Mouse (Mus musculus) megakaryocyte progenitor cell, adult 5-6 weeks (primary cell): ENCODE results near the gene Ttc9b. TPM values are rescaled to one million over a fixed set of nuclear protein-coding genes. Genes with fewer than 3 reads are reported as not detected.
"Not testable (repeated sequence)": the region's sequence is repeated elsewhere in the genome, so short reads cannot be mapped to it uniquely, and the experiment has no call there.

Experiments used
- ATAC-seq: replicated peaks from 2 replicates; pipeline ENCODE4 v1.8.0; 2016; ENCODE audit warnings: mild to moderate bottlenecking, moderate TSS enrichment, inconsistent platforms; ENCODE audit not compliant: poor library complexity
- total RNA-seq, 2 experiments: library from RNA; stranded (forward) in 1 of 2; stranded (reverse) in 1 of 2; fragments of 157-497, 149-512 nt in 1 of 2; fragments of 200-1000 nt in 1 of 2; gene quantifications; 2 replicates each; pipeline versions ENCODE4 v1.2.3 to v1.2.4; 2015 to 2017

Gene Ttc9b
- total RNA-seq, 2 experiments from 2014 or later, result not detected

DNA sequence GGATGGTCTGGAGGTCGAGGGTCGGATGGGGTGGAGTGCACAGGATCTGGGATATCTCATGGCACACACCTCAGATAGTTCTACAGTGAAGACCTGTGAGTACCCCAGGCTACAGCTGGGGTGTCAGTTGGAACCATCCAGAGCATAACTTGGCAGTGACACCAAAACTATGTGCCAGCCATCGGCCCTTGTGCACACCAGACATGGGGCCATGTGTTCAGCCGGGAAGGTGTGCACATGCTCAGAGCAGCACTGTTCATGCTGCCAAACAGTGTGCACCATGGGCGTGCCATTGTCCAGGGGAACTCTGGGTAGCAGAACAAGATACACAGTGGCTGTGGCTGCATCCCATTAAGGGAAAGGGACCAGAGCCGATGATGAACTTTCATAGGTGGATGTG, 19.0 kb upstream of the Ttc9b start:
- ATAC-seq, result no peak

DNA sequence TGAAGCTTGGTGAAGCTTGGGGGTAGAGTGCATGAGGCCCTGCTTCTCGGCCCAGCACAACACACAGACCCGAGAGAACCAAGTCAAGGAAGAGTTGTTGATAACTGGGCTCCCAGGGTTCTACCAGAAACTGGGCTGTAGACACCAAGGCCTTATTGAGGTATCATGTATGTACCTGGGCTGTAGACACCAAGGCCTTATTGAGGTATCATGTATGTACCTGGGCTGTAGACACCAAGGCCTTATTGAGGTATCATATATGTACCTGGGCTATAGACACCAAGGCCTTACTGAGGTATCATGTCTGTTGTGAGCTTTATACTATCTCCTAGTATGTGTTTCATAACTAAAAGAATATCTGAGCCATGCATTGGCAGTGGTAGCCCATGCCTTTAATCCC, 18.6 kb upstream of the Ttc9b start:
- not testable (repeated sequence) for ATAC-seq

DNA sequence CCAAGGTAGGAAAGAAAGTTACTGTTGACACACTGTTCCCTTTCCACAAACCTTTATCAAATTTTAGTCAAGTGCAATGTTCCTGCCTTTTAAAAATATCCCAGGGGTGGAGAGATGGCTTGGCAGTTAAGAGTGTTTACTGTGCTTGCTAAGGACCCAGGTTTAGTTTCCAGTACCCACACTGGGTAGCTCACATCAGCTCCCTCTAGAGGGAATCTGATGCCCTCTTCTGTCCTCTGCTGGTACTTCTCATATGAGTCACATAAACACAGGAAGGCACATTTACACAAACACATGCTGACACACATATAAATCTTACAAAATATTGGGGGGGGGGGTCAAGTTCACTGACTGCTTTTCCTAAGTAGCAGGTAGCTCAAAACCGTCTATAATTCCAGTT, 9.2 kb upstream of the Ttc9b start:
- ATAC-seq, result peak; percentile 61

DNA sequence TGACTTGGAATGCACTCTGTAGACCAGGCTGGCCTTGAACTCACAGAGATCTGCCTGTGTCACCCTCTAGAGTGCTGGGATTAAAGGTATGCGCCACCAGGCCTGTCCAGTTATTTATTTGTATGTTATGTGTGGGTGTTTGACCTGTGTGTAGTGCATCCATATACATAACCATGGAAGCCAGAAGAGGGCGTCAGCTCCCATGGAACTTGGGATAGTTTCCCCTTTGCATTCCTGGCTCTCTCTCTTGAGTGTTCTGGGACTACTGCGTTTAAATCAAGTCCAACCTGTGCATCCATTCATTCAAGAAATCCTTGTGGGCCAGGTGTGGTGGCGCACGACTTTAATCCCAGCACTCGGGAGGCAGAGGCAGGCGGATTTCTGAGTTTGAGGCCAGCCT, 7.2 kb upstream of the Ttc9b start:
- ATAC-seq, result no peak

DNA sequence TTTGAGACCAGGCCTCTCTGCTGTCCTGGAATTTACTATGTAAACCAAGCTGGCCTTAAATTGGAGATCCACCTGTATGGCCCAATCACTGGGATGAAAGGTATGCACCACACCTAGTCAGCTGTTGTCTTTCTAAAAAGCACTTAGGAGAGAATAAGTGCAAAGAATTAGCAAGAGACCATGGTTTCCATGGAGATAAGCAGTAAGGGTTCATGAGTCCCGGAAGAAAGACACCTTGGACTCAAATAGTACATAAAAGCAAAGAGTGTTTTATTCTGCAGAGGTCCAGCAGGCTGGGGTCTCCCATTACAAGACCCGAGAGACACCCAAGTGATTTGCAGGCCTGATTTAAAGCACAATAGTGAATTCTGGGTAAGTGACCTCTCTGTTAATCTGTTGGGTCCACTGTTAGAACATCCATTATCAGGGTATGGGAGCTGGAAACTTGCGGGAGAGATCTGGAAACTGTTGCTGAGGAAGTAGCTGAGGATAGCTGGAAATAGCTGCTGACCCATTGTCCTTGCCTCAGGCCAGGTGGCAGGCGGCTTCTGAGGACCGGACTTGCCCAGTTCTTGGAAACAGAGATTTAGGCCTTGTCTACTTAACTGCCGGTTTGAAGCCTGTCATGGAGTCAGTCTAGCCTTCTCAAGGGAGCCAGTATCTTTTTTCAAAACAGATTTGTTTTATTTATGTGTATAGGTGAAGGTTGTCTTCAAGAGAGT, 6.3 kb upstream of the Ttc9b start:
- ATAC-seq, result no peak

DNA sequence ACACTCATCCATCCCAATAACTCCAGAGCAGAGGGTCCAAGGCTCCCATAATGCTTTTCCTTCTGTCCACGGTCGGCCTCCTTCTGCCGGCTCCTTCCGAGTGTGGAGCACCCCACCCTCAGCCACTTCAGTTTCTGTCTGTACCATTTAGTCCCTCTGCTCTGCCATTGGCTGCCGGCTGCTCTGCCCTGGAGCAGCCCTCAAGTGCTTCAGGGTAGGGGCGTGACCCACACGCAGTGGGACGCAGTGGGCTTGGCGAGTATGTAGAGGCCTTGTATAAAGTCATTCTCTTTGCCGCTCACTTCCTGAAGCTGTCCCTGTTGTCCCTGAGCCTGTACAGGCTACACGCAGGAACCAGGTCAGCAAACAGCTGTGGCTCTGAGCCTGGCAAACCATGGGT, 4.0 kb upstream of the Ttc9b start:
- ATAC-seq, result no peak

DNA sequence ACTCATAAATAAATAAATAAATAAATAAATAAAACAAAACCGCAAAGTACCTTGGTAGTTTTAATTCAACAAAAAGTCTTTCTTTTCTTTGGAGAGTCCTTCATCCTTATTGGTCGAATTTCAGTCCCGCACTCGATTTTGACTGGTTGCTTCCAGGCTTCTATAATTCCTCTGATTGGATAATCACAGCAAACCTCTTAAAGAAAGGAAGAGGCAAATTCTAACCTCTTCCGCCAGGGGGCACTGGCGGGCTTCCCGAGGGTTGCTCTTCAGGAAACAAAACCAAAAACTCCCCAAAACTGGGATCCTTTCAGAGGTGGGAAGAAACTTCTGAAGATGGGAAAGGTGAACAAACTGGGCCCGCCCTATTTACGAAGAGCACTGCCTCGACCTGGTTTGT, 2.8 kb upstream of the Ttc9b start:
- peak; percentile 87 for ATAC-seq

DNA sequence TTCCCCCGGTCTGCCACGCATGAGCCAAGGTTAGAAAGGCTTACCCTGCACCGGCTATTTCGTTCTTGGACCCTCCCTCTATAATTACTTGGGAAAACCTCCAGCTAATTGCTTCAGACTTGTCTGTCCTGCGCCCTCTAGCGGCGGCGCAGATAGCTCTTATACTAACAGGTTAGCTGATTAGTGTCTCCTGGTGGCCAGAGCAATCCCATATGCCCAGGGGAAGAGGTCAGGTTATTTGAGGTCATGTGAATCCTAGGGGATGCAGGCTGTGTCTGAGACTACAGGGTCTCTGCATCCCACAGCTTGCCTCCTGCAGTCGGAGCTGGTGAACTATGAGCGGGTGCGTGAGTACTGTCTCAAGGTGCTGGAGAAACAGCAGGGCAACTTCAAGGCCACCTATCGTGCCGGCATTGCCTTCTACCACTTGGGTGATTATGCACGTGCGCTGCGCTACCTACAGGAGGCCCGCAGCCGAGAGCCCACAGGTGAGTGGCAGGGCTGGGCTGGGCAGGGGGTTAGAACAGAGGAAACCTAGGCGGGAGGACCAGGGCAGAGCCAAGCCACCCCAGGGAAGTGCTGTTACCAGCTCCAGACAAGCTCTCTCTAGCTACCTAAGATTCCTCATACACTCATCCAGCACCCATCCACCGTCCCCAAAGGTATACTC, 1.0 kb downstream of the Ttc9b start:
- no peak for ATAC-seq

DNA sequence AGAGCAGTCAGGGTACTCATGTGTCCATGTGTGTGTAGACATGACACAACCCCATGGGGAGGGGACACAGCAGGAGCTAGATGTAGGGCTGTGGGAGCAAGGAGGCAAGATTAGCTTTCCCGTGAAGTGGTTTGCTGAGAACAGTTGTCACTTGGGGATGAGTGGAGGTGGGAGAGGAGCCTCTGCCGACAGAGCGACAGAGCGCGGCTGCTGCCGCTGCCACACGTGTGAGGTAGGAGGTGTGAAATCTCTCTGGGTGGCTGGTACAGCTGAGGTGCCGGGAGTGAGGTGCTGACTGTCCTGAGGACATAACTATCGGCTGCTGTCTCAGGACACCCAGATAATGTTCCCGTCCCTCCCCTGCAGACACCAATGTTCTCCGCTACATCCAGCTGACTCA, 1.8 kb downstream of the Ttc9b start:
- no peak for ATAC-seq

DNA sequence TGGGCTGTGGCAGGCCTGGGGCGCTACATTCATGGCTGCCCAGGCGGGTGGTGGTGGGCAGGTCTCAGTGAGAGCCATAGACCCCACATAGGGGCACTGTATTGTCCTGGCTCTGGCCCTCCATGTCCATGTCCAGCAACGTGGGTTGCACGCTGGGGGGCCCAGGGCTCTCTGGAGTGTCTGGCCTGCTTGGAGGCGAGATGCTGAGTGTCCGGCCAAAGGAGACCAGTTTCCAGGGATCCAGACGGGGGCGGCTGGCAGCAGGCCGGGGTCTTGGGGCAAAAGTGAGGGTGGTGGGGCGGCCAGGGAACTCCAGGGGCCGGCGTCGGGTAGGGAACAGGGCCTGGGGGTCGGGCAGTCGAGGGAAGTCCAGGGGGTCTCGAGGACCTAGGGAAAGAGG, 2.9 kb downstream of the Ttc9b start:
- ATAC-seq, result no peak

DNA sequence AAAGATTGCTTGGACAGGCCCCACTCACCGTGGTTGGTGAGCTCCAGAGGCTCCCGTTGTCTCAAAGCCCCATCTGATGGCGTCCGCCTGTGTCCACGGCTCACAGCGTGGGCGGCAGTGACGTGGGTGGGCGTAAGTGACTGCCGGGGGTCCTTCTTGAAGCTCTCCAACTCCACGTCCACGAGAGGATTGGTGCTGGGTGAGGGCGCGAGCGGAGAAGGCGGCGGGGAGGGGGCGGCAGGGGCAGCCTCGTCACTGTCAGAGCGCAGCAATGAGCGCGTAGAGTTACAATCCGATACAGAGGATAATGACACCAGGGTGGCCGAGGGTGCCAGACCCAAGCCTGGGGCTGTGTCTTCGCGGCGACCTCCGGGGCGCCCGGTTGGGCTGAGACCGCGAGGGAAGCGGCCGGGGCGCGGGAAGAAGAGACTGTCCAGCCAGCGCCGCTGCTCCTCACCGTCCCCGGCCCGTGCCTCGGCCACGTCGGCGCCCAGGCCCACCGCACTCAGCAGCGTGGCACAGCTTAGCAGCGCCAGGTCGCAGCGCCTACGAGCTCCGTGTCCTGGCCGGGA, 4.2 kb downstream of the Ttc9b start:
- ATAC-seq, result no peak

DNA sequence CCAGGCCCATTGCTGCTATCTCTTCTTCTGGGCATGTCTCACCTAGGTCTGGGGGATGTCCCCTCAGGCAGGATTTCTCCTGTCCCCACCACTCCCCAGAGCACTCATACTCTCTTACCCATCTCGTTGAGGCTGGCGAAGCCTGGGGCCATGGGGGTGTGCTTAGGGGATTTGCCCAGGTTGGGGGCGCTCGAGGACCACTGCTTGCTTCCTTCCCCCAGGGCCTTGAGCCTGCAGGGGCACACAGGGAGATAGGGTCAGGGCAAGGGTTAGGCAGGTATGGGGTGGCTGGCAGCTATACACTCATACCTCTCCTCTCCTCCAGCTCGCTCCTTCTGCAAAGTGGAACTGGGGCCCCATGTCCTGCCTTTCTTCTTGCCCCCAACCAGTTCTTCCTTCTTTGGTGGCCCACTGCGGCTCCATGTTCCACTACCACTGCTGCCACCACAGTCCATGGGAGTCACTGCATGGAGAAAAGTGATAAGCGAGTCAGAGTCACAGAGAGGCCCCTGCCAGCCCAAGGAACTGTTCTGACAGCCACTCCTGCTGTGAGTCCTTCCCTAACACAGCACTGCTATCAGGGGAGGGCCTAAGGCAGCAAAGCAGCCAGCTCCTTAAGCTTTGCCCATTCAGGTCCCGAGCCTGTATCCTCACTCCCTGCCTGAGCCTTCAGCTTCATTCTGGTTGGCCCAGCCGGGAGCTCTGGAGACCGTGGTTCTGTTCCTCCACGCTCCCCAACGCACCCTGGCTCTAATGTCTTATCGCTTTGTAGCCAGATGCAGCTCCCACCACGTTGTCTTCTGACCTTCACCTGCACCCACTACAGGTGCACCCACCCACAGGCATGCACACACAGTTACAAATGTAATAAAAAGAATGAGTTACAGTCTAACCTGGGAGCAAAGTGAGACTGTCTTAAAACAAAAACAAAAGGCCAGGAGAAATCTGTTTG, 5.3 kb downstream of the Ttc9b start:
- peak; percentile 53; the same call in 1 of the 2 replicates for ATAC-seq

DNA sequence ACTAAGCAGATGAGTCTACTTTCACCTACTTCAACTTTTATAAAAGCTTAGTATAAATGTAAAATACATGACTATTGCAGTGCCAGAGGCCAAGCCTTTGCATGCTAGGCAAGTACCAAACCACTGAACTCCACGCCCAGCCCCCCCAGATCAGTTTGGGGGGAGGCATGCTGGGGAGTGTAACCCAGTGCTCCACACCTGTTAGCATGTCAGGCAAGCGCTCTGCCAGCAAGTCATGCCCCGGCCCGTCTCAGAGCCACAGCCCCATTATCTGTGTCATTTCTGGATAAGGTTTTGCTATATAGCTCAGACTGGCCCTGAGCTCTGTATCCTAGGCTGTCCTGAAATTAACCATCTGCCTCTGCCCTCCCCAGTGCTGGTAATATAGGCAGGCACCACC, 8.3 kb downstream of the Ttc9b start:
- ATAC-seq, result no peak

DNA sequence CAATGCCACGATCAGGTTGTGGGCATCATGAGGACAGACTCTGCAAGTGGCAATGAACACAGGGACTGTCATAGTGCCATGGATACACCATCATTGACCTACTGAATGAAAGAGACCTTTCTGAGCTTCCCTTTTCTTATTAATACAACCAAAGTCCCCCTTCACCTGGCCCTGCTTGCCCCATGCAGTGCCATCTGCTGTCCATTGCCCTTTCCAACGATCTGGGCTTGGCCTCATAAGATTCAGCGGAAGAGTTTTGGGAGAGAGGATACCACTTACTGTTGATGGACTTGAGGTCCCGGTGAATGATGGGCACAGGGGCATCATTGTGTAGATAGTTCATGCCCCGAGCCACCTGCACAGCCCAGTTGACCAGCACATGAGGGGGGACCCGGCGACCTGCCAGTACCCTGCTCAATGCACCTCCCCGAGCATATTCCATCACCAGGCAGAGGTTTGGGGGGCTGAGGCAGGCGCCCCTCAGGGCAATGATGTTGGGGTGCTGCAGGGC, 19.4 kb downstream of the Ttc9b start:
- ATAC-seq, result no peak

DNA sequence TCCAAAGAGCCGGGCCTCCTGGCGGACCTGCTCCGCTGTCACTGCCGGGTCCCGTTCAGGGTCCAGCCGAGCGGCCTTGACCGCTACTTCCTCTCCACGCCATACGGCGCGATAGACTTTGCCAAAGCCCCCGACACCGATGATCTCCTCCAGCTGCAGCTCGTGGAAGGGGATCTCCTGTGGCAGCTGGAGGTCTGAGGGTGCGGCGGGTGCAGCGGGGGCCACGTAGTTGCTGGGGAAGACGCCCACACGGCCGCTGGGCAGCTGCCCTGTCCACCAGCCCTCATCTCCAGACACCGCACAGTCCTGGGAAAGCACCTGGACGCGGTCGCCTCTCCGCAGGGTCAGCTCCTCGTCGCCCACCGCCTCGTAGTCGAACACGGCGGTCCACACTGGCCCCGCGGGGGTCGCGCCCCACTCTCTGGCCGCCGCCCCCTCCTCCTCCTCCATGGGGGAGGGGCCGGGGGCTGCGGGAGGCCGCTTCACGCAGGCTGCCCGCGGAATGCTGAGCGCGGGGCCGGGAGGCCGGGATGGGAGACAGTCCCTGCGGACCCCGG, 19.9 kb downstream of the Ttc9b start:
- ATAC-seq, result peak; percentile 36

DNA sequence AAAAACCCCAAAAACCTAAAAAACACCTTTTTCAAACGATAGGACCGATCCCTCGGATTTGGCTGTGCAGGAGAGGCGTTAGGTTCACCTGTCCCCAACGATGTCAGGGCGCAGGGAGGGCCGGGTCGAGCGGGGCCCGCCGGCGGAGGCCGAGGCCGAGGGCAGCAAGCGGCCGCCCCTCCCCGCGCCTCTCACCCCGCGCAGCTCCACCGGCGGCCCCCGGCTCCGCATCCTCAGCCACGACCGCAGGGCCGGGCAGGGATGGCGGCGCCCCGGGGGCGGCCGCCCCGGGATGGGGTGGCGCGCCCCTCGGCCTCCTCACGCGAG, 20.4 kb downstream of the Ttc9b start:
- no peak for ATAC-seq

DNA sequence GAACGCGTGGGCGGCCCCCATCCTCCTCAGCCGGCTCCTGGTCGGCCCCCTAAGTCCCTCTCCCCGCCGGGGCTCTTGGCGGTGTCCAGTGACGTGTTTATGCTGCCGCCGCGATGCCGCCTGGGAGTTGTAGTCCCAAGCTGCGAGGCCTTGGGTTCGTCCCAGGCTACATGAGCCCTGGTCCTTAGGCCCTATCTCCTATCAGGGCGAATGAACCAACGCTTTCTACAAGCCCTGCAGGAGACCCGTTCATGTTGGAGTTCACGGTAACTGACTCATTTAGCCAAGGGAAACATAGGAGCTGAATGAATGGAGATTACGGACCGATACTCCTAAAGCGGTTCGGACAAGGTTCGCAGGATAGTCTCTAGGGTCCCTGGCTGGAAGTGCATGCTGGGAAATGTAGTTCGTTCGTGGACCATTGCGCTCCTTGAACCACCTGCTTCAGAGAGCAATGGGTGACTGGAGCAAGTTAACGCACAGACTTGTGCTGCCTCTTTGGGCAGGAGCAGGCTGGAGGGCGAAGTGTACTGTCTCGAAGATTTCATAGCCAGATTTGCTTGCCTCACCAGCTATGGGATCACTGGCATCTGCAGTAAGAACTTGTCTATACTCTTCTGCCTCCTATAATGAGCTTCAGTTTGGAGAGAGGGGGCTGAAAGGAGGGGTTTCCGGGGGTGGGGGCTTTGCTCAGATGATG, 21.0 kb downstream of the Ttc9b start, which contains the start of gene Map3k10:
Map3k10 (minus strand) TSS at position 77 of the 700 bp plus-strand sequence.
- peak; percentile 96 for ATAC-seq

DNA sequence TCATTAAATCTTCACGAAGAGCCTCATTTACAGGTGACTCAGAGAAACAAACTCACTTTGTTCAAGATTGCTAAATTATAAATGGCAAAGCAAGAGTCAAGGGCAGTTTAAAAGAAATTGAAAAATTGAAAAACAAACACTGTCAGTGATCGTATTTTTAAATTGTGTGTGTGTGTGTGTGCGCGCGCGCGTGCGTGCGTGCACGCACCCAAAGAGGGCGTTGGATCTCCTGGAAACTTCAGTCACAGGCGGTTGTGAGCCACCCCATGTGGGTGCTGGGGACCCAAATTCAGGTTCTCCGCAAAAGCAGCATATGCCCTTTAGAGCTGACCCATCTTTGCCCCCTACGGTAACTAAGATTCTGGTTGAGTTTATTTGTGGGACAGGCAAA, 21.5 kb downstream of the Ttc9b start:
- no peak for ATAC-seq

DNA sequence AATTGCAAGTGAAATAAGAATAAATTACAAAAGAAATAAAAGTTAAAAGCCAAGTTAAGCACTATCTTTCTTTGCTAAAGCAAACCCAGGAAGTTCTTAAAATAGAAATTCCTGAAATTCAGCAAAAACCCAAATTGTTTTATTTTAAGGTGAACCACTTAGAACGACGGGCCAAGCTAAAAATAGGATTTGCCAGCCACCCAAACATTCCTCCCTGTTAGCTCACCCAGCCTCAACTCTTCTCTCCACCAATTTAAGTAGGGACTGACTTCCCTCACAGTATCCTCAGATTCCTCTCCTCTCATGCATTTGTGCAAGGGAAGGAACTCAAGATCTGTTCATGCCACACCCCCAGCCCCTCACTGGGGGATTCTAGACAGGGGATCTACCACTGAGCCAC, 29.5 kb downstream of the Ttc9b start:
- no peak for ATAC-seq

DNA sequence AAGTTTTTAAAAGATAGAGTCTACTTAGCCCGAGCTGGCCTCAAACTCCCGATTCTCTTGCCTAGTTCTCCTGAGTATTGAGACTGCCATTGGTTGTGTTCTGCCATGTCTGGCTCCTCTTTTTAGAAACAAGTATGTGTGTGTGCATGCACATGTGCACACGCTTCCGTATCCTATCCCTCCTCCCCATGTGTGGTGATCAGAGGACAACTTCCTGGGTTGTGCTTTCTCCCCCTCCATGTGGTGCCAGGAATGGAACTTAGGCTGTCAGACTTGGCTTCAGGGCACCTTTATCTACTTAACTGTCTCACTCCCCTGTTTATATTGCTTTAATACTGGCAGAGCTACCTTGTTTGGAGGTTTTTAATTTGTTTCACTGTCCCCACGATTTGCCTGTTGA, 31.5 kb downstream of the Ttc9b start:
- no peak for ATAC-seq
